In the genomic region with DNA sequence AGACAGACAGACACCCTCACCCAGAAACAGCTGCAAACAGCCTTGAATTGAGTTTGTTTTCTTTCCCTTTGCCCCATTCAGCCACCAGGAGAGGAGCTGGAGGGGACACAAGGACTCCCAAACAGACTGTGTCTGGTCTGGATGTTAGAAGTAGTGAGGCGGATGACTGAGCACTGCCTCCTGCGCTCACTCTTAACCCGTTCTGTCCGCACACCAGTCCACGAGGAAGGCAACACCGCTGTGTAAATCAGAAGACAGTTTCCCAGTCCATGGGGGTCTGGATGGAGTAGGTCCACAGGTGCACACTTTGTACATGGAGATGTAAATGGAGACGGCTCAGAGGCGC, we compare ENCODE assay signal across 18 mouse cellular contexts. TPM values are rescaled to one million over a fixed set of nuclear protein-coding genes. Genes with fewer than 3 reads are reported as not detected.
DNase-seq lines count a peak whose midpoint lies in the region; ATAC-seq and TF ChIP-seq lines count a peak whose summit lies in the region.
"Had no signal": no experiment of that assay in that cellular context is flagged by ENCODE, and none has a peak within 500 bp of the region (broad histone marks: within the 10 kb centered on the region; RNA-seq: fewer than 3 reads in every experiment).

No protein-coding gene starts in this region.

- no peaks in the 10 kb centered on the region for H3K36me3 ChIP-seq in forebrain, embryonic 15.5 days
- H3K36me3 ChIP-seq in midbrain, embryonic 10.5 days: no peaks in the 10 kb centered on the region
- H3K36me3 ChIP-seq in neural tube, embryonic 15.5 days: no peaks in the 10 kb centered on the region
- H3K36me3 ChIP-seq: G1E; heart, embryonic 10.5 days; limb, embryonic 15.5 days had no signal

- H3K4me1 ChIP-seq in forebrain, embryonic 15.5 days: peaks cover 15% of the 10 kb centered on the region
- H3K4me1 ChIP-seq in midbrain, embryonic 10.5 days: peaks cover 28% of the 10 kb centered on the region
- peaks cover 21% of the 10 kb centered on the region for H3K4me1 ChIP-seq in neural tube, embryonic 15.5 days
- H3K4me1 ChIP-seq: heart, embryonic 10.5 days; limb, embryonic 15.5 days; megakaryocyte, embryonic 14.5 days had no signal

- H3K9ac ChIP-seq in forebrain, embryonic 15.5 days (replicated peaks): 0 out of 2 replicates have a peak overlapping the region, but pooled peaks have one; percentile 2
- no peak overlapping the region for H3K9ac ChIP-seq in neural tube, embryonic 15.5 days (replicated peaks)
- H3K9ac ChIP-seq: limb, embryonic 15.5 days; lung, embryonic 14.5 days had no signal

- no peak; the same call in none of the 2 replicates for ATAC-seq in forebrain, embryonic 15.5 days (replicated peaks)
- ATAC-seq in neural tube, embryonic 15.5 days (ENCODE audit: low FRiP score): peak; percentile 69

- no peak for DNase-seq in layer of hippocampus, adult 2 months (ENCODE audit: low spot score in 2 of 2)
- DNase-seq in layer of hippocampus, adult 8-10 months (ENCODE audit: low spot score in 2 of 2): no peak
- peak; percentile 23 for DNase-seq in midbrain, embryonic 10.5 days (ENCODE audit: low spot score)
- DNase-seq in cerebellum, adult 9-11 months: no peak
- DNase-seq in cerebellum, postnatal 36 days: no peak
- DNase-seq in retina, postnatal 1 day: no peak
- DNase-seq: B cell, adult 2 months; heart, postnatal 4 days; kidney, postnatal 10 days; lung, embryonic 14.5 days; right cerebral cortex, postnatal 25 days; thymus, adult 2 months had no signal

- no peak for TF ChIP-seq CTCF in layer of hippocampus, adult 2 months (conservative IDR thresholded peaks at IDR 0.05)

- H3K9me3 ChIP-seq in forebrain, embryonic 15.5 days: no peaks in the 10 kb centered on the region
- H3K9me3 ChIP-seq in midbrain, embryonic 10.5 days (replicated peaks): no peaks in the 10 kb centered on the region
- H3K9me3 ChIP-seq in neural tube, embryonic 15.5 days (replicated peaks): no peaks in the 10 kb centered on the region
- H3K9me3 ChIP-seq: heart, embryonic 10.5 days; limb, embryonic 15.5 days; megakaryocyte, embryonic 14.5 days had no signal

- H3K4me2 ChIP-seq in forebrain, embryonic 15.5 days (replicated peaks): peak overlapping the region; percentile 22
- H3K4me2 ChIP-seq in neural tube, embryonic 15.5 days: peak overlapping the region; percentile 27
- H3K4me2 ChIP-seq: limb, embryonic 15.5 days; lung, embryonic 14.5 days had no signal

- 1% methylated on average over 8 of the region's 8 CpGs for WGBS in forebrain, embryonic 15.5 days
- WGBS in midbrain, embryonic 10.5 days: 2% methylated on average over 8 of the region's 8 CpGs
- 3% methylated on average over 8 of the region's 8 CpGs for WGBS in neural tube, embryonic 15.5 days

- no peaks in the 10 kb centered on the region for H3K27me3 ChIP-seq in forebrain, embryonic 15.5 days
- peaks cover 98% of the 10 kb centered on the region for H3K27me3 ChIP-seq in midbrain, embryonic 10.5 days (ENCODE audit: low read depth, poor library complexity, severe bottlenecking)
- peaks cover 28% of the 10 kb centered on the region for H3K27me3 ChIP-seq in neural tube, embryonic 15.5 days (replicated peaks)

- no peak overlapping the region for H3K4me3 ChIP-seq in layer of hippocampus, adult 2 months
- no peak overlapping the region for H3K4me3 ChIP-seq in forebrain, embryonic 15.5 days
- peak overlapping the region; percentile 37 for H3K4me3 ChIP-seq in midbrain, embryonic 10.5 days
- no peak overlapping the region for H3K4me3 ChIP-seq in neural tube, embryonic 15.5 days (replicated peaks)
- H3K4me3 ChIP-seq: heart, embryonic 10.5 days; limb, embryonic 15.5 days; megakaryocyte, embryonic 14.5 days had no signal

- peak overlapping the region; percentile 61; the same call in 1 of the 2 replicates for H3K27ac ChIP-seq in layer of hippocampus, adult 2 months
- H3K27ac ChIP-seq in forebrain, embryonic 15.5 days (replicated peaks): no peak overlapping the region
- peak overlapping the region; percentile 77 for H3K27ac ChIP-seq in midbrain, embryonic 10.5 days (replicated peaks)
- H3K27ac ChIP-seq in neural tube, embryonic 15.5 days (replicated peaks): peak overlapping the region; percentile 76
- H3K27ac ChIP-seq: heart, embryonic 10.5 days; limb, embryonic 15.5 days had no signal

RNA-seq across cellular contexts. Expression of gene Slc6a11, which starts 43.0 kb away (rescaled TPM):
- 10 to 100 TPM; 86.7 to 88.2 TPM for total RNA-seq in layer of hippocampus, adult 2 months (2021)
- 10 to 100 TPM; 75.8 to 95.3 (median 85.6) TPM for total RNA-seq in layer of hippocampus, adult 8-10 months (2022)
- 10.7 and 16.4 TPM in 2 replicates for polyA plus RNA-seq in forebrain, embryonic 15.5 days (2015; fragmentation: Nextera tagmentation; extraction: Ambion mirVana)
- 0.59 and 0.65 TPM in 2 replicates for polyA plus RNA-seq in midbrain, embryonic 10.5 days (2016; fragmentation: Nextera tagmentation; extraction: Ambion mirVana)
- 104 and 111 TPM in 2 replicates for polyA plus RNA-seq in neural tube, embryonic 15.5 days (2015; fragmentation: Nextera tagmentation; extraction: Ambion mirVana)
- polyA plus RNA-seq: G1E had no signal
